Mouse (Mus musculus): ENCODE results near the gene Eng. TPM values are rescaled to one million over a fixed set of nuclear protein-coding genes. Genes with fewer than 3 reads are reported as not detected.

Eng gene
- polyA plus RNA-seq, 1 experiment from 2014 or later = 25.6 TPM

DNA sequence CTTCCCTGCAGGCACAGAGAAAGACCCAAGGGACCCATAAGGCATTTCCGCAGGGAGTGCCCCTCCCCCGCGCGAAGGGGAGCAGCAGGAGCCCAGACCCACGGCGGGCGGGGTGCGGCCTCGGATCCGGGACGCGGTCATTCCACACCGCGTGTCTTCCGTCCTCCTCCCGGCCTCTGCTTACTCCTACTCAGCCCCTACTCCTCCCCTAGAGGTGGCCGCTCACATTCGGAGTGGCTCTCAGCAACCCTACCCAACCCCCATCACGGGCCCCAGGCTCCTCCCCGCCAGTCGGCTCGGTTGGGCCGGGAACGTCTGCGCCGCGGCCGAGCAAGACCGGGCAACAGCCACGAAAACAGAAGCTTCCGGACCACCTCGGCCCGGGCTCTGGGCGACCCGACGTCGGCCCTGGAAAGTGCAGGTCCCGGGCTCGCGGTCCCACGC is 65.7 kb downstream of the Eng start:
- Histone ChIP-seq H3K4me1 (peaks cover 38% of the 10 kb centered on the region), H3K27me3 (ENCODE audit: low read depth, poor library complexity, severe bottlenecking) (no peaks in the 10 kb centered on the region), H3K27ac (replicated peaks) (peak overlapping the region; percentile 97), H3K4me3 (peak overlapping the region; percentile 67), H3K9me3 (replicated peaks) (no peaks in the 10 kb centered on the region), H3K36me3 (peaks cover 44% of the 10 kb centered on the region)
- peak; percentile 63 for DNase-seq (ENCODE audit: low spot score)
- under 1% methylated on average over 41 of the region's 41 CpGs for WGBS

DNA sequence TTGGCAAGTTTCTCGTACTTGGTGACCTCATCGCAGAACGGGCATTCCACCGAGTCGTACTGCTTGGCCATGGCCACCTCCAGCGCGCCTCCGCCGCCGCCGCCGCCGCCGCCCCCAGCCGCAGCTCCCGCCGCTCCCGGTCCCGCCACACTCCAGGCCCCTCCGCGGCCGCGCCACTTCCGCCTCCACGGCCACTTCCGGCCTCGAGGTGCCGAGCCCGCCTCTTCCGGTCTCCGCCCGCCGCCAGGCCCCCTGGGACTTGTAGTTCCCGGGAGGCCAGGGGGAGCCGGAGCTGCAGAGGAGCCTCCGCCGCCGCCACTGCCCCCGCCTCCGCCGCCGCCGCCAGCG is 66.2 kb downstream of the Eng start:
- DNase-seq (ENCODE audit: low spot score) = peak; percentile 94
- Histone ChIP-seq H3K4me3 (peak overlapping the region; percentile 67), H3K36me3 (peaks cover 40% of the 10 kb centered on the region), H3K9me3 (replicated peaks) (0 out of 2 replicates have a peak, but pooled peaks cover 2% of the 10 kb centered on the region), H3K27me3 (ENCODE audit: low read depth, poor library complexity, severe bottlenecking) (no peaks in the 10 kb centered on the region), H3K4me1 (peaks cover 38% of the 10 kb centered on the region), H3K27ac (replicated peaks) (peak overlapping the region; percentile 97)
- under 1% methylated on average over 44 of the region's 44 CpGs for WGBS

DNA sequence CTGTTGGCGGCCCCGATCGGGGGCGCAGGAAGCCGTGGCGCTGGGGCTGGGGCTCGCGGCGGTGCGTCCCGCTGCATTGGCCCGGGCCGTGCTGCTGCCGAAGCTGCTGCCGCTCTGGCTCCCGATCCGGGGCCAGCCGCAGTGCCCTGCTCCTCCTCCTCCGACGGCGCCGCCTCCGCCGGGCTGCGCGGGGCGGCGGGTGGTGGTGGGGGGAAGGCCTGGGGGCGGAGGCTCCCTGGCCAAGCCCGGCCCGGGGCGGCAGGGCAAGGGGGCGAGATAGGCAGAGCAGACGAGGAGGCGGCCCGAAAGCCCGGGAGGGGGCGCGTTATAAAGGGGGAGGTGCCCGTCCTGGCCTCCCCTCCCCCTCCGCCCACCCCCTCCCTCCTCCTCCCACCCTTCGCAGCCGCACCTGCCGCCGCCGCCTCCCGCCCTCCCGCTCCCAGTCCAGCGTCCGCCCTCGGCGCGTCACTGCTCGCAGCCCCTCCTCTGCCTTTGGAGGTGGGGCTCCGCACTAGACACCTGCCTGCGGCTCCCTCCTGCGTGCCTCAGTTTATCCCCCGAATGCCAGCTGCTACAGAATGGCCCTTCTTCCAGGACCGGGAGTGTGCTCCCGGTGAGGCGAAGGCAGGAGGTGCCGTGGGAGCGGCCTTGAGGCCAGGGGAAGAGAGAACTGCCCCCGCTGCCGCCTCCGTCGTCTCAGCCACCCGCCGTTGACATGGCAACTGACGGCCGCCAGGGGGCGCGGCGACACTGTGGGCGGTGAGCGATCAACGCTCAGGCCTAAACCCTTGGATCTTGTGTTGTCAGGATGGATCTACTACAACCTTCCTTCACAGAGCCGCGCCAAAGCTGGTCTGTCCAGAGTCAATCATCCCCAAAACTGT is 66.8 kb downstream of the Eng start, which contains the start of gene Cdk9:
TSS of gene Cdk9 (minus strand) at position 143 of the 884 bp plus-strand sequence.
- 0 out of 2 replicates have a peak, but pooled peaks cover 2% of the 10 kb centered on the region for H3K9me3 ChIP-seq (replicated peaks)
- H3K4me3 ChIP-seq = peak within 1 kb of the TSS; percentile 67
- no peaks in the 10 kb centered on the region for H3K27me3 ChIP-seq (ENCODE audit: low read depth, poor library complexity, severe bottlenecking)
- peaks cover 33% of the 10 kb centered on the region for H3K36me3 ChIP-seq
- peaks cover 38% of the 10 kb centered on the region for H3K4me1 ChIP-seq
- H3K27ac ChIP-seq (replicated peaks) = peak within 1 kb of the TSS; percentile 97
- WGBS = under 1% methylated on average over 65 of the region's 79 CpGs
- peak; percentile 93 for DNase-seq (ENCODE audit: low spot score)

DNA sequence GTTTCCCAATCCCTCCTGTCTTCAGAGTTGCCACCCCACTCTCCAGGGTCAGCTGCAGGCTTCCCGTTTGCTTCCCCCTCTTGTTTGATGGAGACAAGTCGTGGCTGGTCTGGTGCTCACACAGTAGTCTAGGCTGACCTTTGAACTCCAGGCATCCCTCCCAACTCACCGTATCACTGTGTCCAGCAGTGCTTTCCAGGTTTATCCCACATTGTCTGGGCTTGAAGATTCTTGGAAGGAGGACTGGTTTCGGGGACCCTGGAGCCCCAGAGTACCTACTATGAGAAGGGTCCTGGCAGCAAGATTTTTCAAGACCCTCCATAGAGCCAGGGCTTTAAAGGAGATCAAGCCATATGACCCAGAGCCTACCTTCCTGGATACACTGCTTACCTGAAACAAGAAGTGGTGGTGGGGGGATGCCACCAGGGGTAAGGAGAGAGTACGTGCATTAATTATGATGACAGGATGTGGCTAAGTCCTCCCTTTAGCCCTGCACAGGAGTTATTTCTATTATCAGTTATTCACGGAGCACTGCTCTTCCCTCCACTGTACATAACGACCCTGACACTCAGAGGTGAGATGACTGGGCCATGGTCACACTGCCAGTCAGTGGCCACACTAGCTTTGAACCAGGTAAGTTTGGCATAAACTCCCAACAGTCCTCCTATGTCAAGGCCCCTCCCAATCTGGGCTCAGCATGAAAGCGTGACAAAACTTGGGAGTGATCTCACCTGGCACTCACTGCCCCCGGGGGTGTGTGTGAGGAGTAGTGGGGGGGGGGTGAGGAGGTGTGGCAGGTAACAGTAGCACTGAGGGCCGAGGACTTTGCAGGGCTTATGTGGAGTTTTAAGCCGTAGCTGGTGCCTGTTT is 68.0 kb downstream of the Eng start:
- Histone ChIP-seq H3K9me3 (replicated peaks) (0 out of 2 replicates have a peak, but pooled peaks cover 2% of the 10 kb centered on the region), H3K4me3 (peak overlapping the region; percentile 67), H3K27me3 (ENCODE audit: low read depth, poor library complexity, severe bottlenecking) (no peaks in the 10 kb centered on the region), H3K27ac (replicated peaks) (peak overlapping the region; percentile 97), H3K36me3 (peaks cover 22% of the 10 kb centered on the region), H3K4me1 (peaks cover 40% of the 10 kb centered on the region)
- WGBS = 62% methylated on average over 11 of the region's 11 CpGs
- DNase-seq (ENCODE audit: low spot score) = no peak

DNA sequence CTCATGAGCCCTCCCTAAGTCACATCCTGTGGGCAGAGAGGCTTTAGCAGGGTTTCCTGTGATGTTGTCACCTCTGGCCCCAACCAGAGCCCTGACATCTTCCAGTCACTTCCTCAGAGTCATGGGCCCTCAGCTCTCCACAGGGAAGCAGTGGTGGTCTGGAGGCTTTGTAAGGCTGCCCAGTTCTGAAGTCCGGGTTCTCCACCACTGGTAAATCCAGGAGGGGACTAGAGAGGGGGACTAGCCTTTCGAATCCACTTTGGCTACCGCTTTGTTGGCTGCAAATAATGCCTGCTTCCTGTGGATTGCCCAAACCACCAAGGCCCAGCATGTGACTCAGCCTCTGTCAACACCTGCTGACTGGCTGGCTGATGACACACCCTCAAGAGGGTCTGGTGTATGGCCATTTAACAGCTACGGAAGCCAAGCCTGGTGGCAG is 68.6 kb downstream of the Eng start:
- Histone ChIP-seq H3K4me1 (peaks cover 38% of the 10 kb centered on the region), H3K27me3 (ENCODE audit: low read depth, poor library complexity, severe bottlenecking) (no peaks in the 10 kb centered on the region), H3K27ac (replicated peaks) (peak overlapping the region; percentile 64; the same call in 1 of the 2 replicates), H3K9me3 (replicated peaks) (0 out of 2 replicates have a peak, but pooled peaks cover 2% of the 10 kb centered on the region), H3K36me3 (peaks cover 15% of the 10 kb centered on the region), H3K4me3 (no peak overlapping the region)
- 70% methylated on average over 4 of the region's 4 CpGs for WGBS
- DNase-seq (ENCODE audit: low spot score) = no peak

GRCm38 (mm10) chr2:32718761-32719160 is 72.4 kb downstream of the Eng start:
- Histone ChIP-seq H3K27ac (replicated peaks) (peak overlapping the region; percentile 43; the same call in 1 of the 2 replicates), H3K27me3 (ENCODE audit: low read depth, poor library complexity, severe bottlenecking) (no peaks in the 10 kb centered on the region), H3K36me3 (no peaks in the 10 kb centered on the region), H3K9me3 (replicated peaks) (0 out of 2 replicates have a peak, but pooled peaks cover 2% of the 10 kb centered on the region), H3K4me1 (peaks cover 32% of the 10 kb centered on the region), H3K4me3 (no peak overlapping the region)
- WGBS = 51% methylated on average over 9 of the region's 9 CpGs
- no peak for DNase-seq (ENCODE audit: low spot score)

DNA sequence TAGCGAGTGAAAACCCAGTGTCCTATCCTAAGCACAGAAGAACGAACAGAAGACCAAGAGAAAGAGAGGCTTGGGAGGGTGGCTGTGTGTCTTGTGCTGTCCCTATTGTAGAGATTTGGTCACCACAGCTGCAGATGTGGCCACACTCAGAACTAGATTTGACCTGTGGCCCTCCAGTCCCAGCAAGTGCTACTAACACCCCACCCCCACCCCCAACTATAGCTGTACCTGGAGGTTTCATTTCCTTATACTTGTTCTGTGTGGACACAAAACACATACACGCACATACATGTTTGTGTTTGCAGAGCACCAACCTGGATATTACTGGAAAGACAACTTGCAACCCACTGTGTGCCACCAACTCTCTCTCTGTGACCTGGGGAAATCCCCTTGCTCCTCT is 73.7 kb downstream of the Eng start:
- Histone ChIP-seq H3K9me3 (replicated peaks) (0 out of 2 replicates have a peak, but pooled peaks cover 2% of the 10 kb centered on the region), H3K4me1 (peaks cover 20% of the 10 kb centered on the region), H3K27ac (replicated peaks) (no peak overlapping the region), H3K27me3 (ENCODE audit: low read depth, poor library complexity, severe bottlenecking) (no peaks in the 10 kb centered on the region), H3K4me3 (no peak overlapping the region), H3K36me3 (no peaks in the 10 kb centered on the region)
- WGBS = 90% methylated on average over 3 of the region's 3 CpGs
- no peak for DNase-seq (ENCODE audit: low spot score)

GRCm38 (mm10) chr2:32720681-32721229 is 74.4 kb downstream of the Eng start, which contains the start of gene Sh2d3c:
Gene Sh2d3c, plus strand, starts transcription at chr2:32721055.
- H3K27ac ChIP-seq (replicated peaks) = peak within 1 kb of the TSS; percentile 35
- H3K4me1 ChIP-seq = peaks cover 20% of the 10 kb centered on the region
- H3K9me3 ChIP-seq (replicated peaks) = 0 out of 2 replicates have a peak, but pooled peaks cover 2% of the 10 kb centered on the region
- no peaks in the 10 kb centered on the region for H3K27me3 ChIP-seq (ENCODE audit: low read depth, poor library complexity, severe bottlenecking)
- H3K4me3 ChIP-seq = no peak within 1 kb of the TSS
- no peak for DNase-seq (ENCODE audit: low spot score)
- 75% methylated on average over 8 of the region's 8 CpGs for WGBS
- H3K36me3 ChIP-seq = no peaks in the 10 kb centered on the region

- 0 out of 2 replicates have a peak, but pooled peaks cover 2% of the 10 kb centered on the region for H3K9me3 ChIP-seq (replicated peaks)
- H3K4me1 ChIP-seq = peaks cover 22% of the 10 kb centered on the region
- 60% methylated on average over 6 of the region's 6 CpGs for WGBS
- no peaks in the 10 kb centered on the region for H3K36me3 ChIP-seq
- H3K4me3 ChIP-seq = no peak overlapping the region
- no peak for DNase-seq (ENCODE audit: low spot score)
- no peak overlapping the region for H3K27ac ChIP-seq (replicated peaks)
- H3K27me3 ChIP-seq (ENCODE audit: low read depth, poor library complexity, severe bottlenecking) = no peaks in the 10 kb centered on the region
These were observed 75.7 kb downstream of the Eng start for GRCm38 (mm10) chr2:32722046-32722445.

GRCm38 (mm10) chr2:32722581-32722980 is 76.2 kb downstream of the Eng start:
- WGBS = 86% methylated on average over 3 of the region's 3 CpGs
- no peak for DNase-seq (ENCODE audit: low spot score)
- H3K4me1 ChIP-seq = peaks cover 26% of the 10 kb centered on the region
- no peaks in the 10 kb centered on the region for H3K36me3 ChIP-seq
- no peaks in the 10 kb centered on the region for H3K27me3 ChIP-seq (ENCODE audit: low read depth, poor library complexity, severe bottlenecking)
- H3K9me3 ChIP-seq (replicated peaks) = no peaks in the 10 kb centered on the region
- no peak overlapping the region for H3K27ac ChIP-seq (replicated peaks)
- H3K4me3 ChIP-seq = no peak overlapping the region

DNA sequence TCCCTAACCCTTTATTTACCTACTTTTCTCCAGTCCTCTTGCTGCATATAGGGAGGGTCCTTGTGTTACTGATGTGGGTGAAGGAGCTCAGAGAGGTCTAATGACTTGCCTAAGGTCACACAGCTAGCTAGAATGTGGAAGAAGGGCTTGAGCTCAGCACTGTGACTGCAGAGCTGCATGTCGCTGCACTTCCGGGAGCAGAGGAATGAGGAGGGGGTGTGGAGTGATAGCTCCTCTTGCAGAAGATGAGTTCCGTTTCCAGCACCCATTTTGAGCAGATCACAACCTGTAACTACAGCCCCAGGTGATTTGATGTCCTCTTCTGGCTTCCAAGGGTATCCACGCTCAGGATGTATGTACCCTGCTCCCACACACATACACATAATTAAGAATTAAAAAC is 77.8 kb downstream of the Eng start:
- Histone ChIP-seq H3K4me3 (no peak overlapping the region), H3K27me3 (ENCODE audit: low read depth, poor library complexity, severe bottlenecking) (peaks cover 7% of the 10 kb centered on the region), H3K36me3 (no peaks in the 10 kb centered on the region), H3K4me1 (peaks cover 32% of the 10 kb centered on the region), H3K9me3 (replicated peaks) (no peaks in the 10 kb centered on the region), H3K27ac (replicated peaks) (no peak overlapping the region)
- WGBS = 80% methylated on average over 4 of the region's 4 CpGs
- no peak for DNase-seq (ENCODE audit: low spot score)
